Mouse (Mus musculus) stomach, postnatal 0 days (tissue): Measurements from ENCODE around the gene Pcnx3. TPM values are rescaled to one million over a fixed set of nuclear protein-coding genes. Genes with fewer than 3 reads are reported as not detected.

Experiments used
- ATAC-seq: fragments of 200-750 bp; cut with Nextera tagmentation; 2 replicates; pipeline ENCODE4 v1.8.0; 2017; ENCODE audit not compliant: low FRiP score, low TSS enrichment
- DNase-seq: peaks from one replicate; pipeline ENCODE4 v3.0.0-alpha.2; 2016; ENCODE audit warnings: low spot score
- H3K27ac ChIP-seq: fragments of 300-500 bp; sonication (generic); replicated peaks from 2 replicates; pipeline ENCODE4 v1.5.1; 2014; ENCODE audit warnings: mild to moderate bottlenecking, control low read depth
- H3K27me3 ChIP-seq: fragments of 300-500 bp; sonication (generic); 2 replicates; pipeline ENCODE4 v1.6.1; 2014; ENCODE audit warnings: low read length; ENCODE audit not compliant: control insufficient read depth, insufficient read depth
- H3K36me3 ChIP-seq: fragments of 300-500 bp; sonication (generic); 2 replicates; pipeline ENCODE4 v1.6.1; 2014; ENCODE audit warnings: low read length, mixed read lengths; ENCODE audit not compliant: control insufficient read depth, insufficient read depth
- H3K4me1 ChIP-seq: fragments of 300-500 bp; sonication (generic); replicated peaks from 2 replicates; pipeline ENCODE4 v1.6.1; 2014; ENCODE audit warnings: antibody characterized with exemption; ENCODE audit not compliant: control insufficient read depth, insufficient read depth
- H3K4me2 ChIP-seq: fragments of 300-500 bp; sonication (generic); replicated peaks from 2 replicates; pipeline ENCODE4 v1.6.1; 2014; ENCODE audit warnings: low read depth, mild to moderate bottlenecking, control low read depth, moderate library complexity
- H3K4me3 ChIP-seq: fragments of 300-500 bp; sonication (generic); 2 replicates; pipeline ENCODE4 v1.5.1; 2014; ENCODE audit warnings: low read depth, low read length, control low read depth
- H3K9ac ChIP-seq: fragments of 300-500 bp; sonication (generic); 2 replicates; pipeline ENCODE4 v1.6.1; 2014; ENCODE audit warnings: mild to moderate bottlenecking, low read length, control low read depth, mixed read lengths
- H3K9me3 ChIP-seq: fragments of 300-500 bp; sonication (generic); 2 replicates; pipeline ENCODE4 v1.6.1; 2016; ENCODE audit warnings: low read length; ENCODE audit not compliant: control insufficient read depth
- CTCF ChIP-seq: IDR thresholded peaks from 2 replicates; pipeline ENCODE4 v1.5.1; 2016; ENCODE audit warnings: antibody characterized with exemption, low read depth, mild to moderate bottlenecking, moderate library complexity
- EP300 ChIP-seq: optimal IDR thresholded peaks from 2 replicates; pipeline ENCODE3; 2016; ENCODE audit warnings: antibody characterized with exemption
- WGBS: fragments of 180-500 bp; shearing (Covaris S2); extraction: QIAGEN DNeasy Blood & Tissue Kit; methylation state at CpG from one replicate; pipeline ENCODE4 v1.1.7; 2014; 5-methylcytosine and 5-hydroxymethylcytosine counted together
- polyA plus RNA-seq: library from polyadenylated mRNA; unstranded; fragments of >200 nt; fragmentation: Nextera tagmentation; extraction: Ambion mirVana; gene quantifications from 2 replicates; pipeline ENCODE4 v1.2.1, GENCODE M21; 2015

The Pcnx3 gene
- polyA plus RNA-seq, 1 experiment from 2014 or later: 6.5 TPM

- TF ChIP-seq CTCF: no peak
- no peak for TF ChIP-seq EP300
- Histone ChIP-seq H3K4me2 (peak overlapping the region; percentile 56), H3K36me3 (peaks cover 8% of the 10 kb centered on the region; the same call in 1 of the 2 replicates), H3K27me3 (no peaks in the 10 kb centered on the region), H3K4me3 (peak overlapping the region; percentile 26), H3K27ac (no peak overlapping the region), H3K9ac (peak overlapping the region; percentile 18; the same call in 1 of the 2 replicates), H3K4me1 (no peaks in the 10 kb centered on the region), H3K9me3 (no peaks in the 10 kb centered on the region)
- ATAC-seq (peak; percentile 27; the same call in 1 of the 2 replicates), DNase-seq (peak; percentile 56)
- 36% methylated on average over 43 of the region's 43 CpGs for whole genome bisulfite sequencing
These were observed 33.9 kb downstream of the Pcnx3 start for GRCm38 (mm10) chr19:5654720-5655298.

GRCm38 (mm10) chr19:5653969-5654719, 34.6 kb downstream of the Pcnx3 start:
- WGBS: 25% methylated on average over 57 of the region's 62 CpGs
- Histone ChIP-seq H3K9ac (peak overlapping the region; percentile 23; the same call in 1 of the 2 replicates), H3K4me2 (peak overlapping the region; percentile 56), H3K9me3 (no peaks in the 10 kb centered on the region), H3K27me3 (no peaks in the 10 kb centered on the region), H3K4me3 (peak overlapping the region; percentile 26), H3K36me3 (peaks cover 8% of the 10 kb centered on the region; the same call in 1 of the 2 replicates), H3K4me1 (no peaks in the 10 kb centered on the region), H3K27ac (no peak overlapping the region)
- no peak for TF ChIP-seq CTCF
- ATAC-seq: peak; percentile 77
- DNase-seq: peak; percentile 79

GRCm38 (mm10) chr19:5652570-5652969, 36.1 kb downstream of the Pcnx3 start:
- no peaks in the 10 kb centered on the region for H3K27me3 ChIP-seq
- no peak for TF ChIP-seq CTCF
- no peak for TF ChIP-seq EP300
- no peak overlapping the region for H3K4me2 ChIP-seq
- no peak overlapping the region for H3K9ac ChIP-seq
- 89% methylated on average over 6 of the region's 6 CpGs for WGBS
- DNase-seq: no peak
- H3K36me3 ChIP-seq: peaks cover 11% of the 10 kb centered on the region; the same call in 1 of the 2 replicates
- ATAC-seq: no peak
- no peaks in the 10 kb centered on the region for H3K4me1 ChIP-seq
- no peak overlapping the region for H3K4me3 ChIP-seq
- no peaks in the 10 kb centered on the region for H3K9me3 ChIP-seq
- no peak overlapping the region for H3K27ac ChIP-seq

GRCm38 (mm10) chr19:5651502-5652274, 37.0 kb downstream of the Pcnx3 start:
- Histone ChIP-seq H3K4me2 (no peak overlapping the region), H3K36me3 (peaks cover 17% of the 10 kb centered on the region), H3K4me3 (no peak overlapping the region), H3K27ac (no peak overlapping the region), H3K9me3 (no peaks in the 10 kb centered on the region), H3K9ac (no peak overlapping the region), H3K27me3 (no peaks in the 10 kb centered on the region), H3K4me1 (no peaks in the 10 kb centered on the region)
- ATAC-seq (no peak), DNase-seq (no peak)
- 71% methylated on average over 13 of the region's 13 CpGs for WGBS
- TF ChIP-seq EP300: no peak

GRCm38 (mm10) chr19:5649298-5649741, 39.4 kb downstream of the Pcnx3 start:
- TF ChIP-seq CTCF: no peak
- ATAC-seq (peak; percentile 4; the same call in 1 of the 2 replicates), DNase-seq (no peak)
- Histone ChIP-seq H3K27me3 (no peaks in the 10 kb centered on the region), H3K9me3 (no peaks in the 10 kb centered on the region), H3K4me1 (no peaks in the 10 kb centered on the region), H3K4me3 (peak overlapping the region; percentile 22), H3K27ac (peak overlapping the region; percentile 87), H3K4me2 (peak overlapping the region; percentile 62), H3K36me3 (peaks cover 32% of the 10 kb centered on the region), H3K9ac (peak overlapping the region; percentile 45)
- WGBS: 52% methylated on average over 6 of the region's 6 CpGs
